In genomic region chr1:118694436-118694835, GRCm38 (mm10) we compare ENCODE assay signal across 7 mouse cellular contexts.
DNase-seq lines count a peak whose midpoint lies in the region.

No protein-coding gene starts in this region.

- intact Hi-C loops in left cerebral cortex, postnatal 4 days (cut with DNase I): no loop called here
- intact Hi-C loops in left cerebral cortex, postnatal 36 days (cut with DNase I): no loop called here

- DNase-seq in left cerebral cortex, postnatal 4 days: peak; percentile 54
- DNase-seq in left cerebral cortex, postnatal 36 days (ENCODE audit: low spot score in 2 of 2): no peak
- peak; percentile 13 for DNase-seq in NIH3T3 (ENCODE audit: low read depth)
- DNase-seq in adipocyte (ENCODE audit: low spot score): peak; percentile 18
- peak; percentile 15 for DNase-seq in cerebellum, adult 8-10 months
- DNase-seq in embryo, embryonic 9.5 days (ENCODE audit: extremely low spot score): no peak
- no peak for DNase-seq in retina, embryonic 14.5 days (ENCODE audit: low spot score)

Comparison
In these comparisons a context has a peak if more than half of its experiments do, and no peak if none do; other contexts are left out.
1. DNase-seq: peak in left cerebral cortex, postnatal 4 days (single experiment), NIH3T3 (single experiment), adipocyte (single experiment) and cerebellum, adult 8-10 months (single experiment); none in left cerebral cortex, postnatal 36 days (0 of 2), embryo, embryonic 9.5 days (single experiment) and retina, embryonic 14.5 days (single experiment).